In the genomic region with DNA sequence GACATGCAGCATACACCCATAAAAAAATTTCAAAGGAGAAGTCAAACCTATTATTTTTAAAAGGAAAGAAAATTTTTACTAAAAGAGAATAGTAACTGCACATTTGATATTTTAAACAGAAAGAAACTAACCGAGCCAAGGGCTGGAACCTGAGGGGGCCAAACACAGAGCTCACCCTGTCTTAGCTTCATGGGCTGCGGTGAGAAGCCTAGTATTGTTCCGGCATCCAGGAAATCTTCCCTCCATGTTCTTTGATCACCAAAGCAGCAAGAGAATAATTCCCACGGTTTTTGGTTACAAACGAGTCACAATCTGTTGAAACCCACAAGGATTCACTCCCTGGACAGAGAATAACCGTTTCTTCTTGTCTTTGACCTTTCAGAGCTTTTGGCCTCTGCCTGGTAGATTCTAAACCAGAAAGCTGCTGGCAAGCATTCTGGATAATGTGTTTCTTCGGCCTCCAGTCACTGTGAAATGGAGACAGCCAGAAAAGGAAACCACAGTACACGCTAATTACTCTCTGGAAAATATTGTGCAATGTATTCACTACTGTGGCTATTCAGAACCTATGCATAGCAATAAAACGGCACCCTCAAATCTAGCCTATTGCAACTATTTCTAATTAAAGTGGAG, we compare ENCODE assay signal across 17 mouse cellular contexts.
A peak's percentile ranks its signal among the peaks of the same experiment; 100 is the strongest.
DNase-seq lines count a peak whose midpoint lies in the region; ATAC-seq and TF ChIP-seq lines count a peak whose summit lies in the region.
"Had no signal": no experiment of that assay in that cellular context is flagged by ENCODE, and none has a peak within 500 bp of the region (broad histone marks: within the 10 kb centered on the region; RNA-seq: fewer than 3 reads in every experiment).

No protein-coding gene starts in this region.

- H3K4me2 ChIP-seq in lung, postnatal 0 days (replicated peaks; ENCODE audit: low read depth, low read length) = no peak overlapping the region
- H3K4me2 ChIP-seq in liver, postnatal 0 days (ENCODE audit: low read depth, low read length) = no peak overlapping the region
- H3K4me2 ChIP-seq: hindbrain, embryonic 15.5 days; midbrain, embryonic 13.5 days had no signal

- peak; percentile 1 for DNase-seq in adrenal gland, adult 2 months
- DNase-seq in adrenal gland, adult 18-20 months (ENCODE audit: low spot score in 2 of 2) = no peak
- DNase-seq in kidney, adult 2 months = peak; percentile 14
- no peak for DNase-seq in kidney, postnatal 25 days
- DNase-seq in lung, postnatal 0 days (ENCODE audit: low spot score) = peak; percentile 64
- no peak for DNase-seq in lung, adult 2 months
- DNase-seq in liver, postnatal 0 days = no peak
- DNase-seq: cerebellum, adult 8-10 months; embryo, embryonic 11 days; liver; right cerebral cortex, postnatal 14 days had no signal

- no peaks in the 10 kb centered on the region for H3K9me3 ChIP-seq in lung, postnatal 0 days (ENCODE audit: low read length)
- no peaks in the 10 kb centered on the region for H3K9me3 ChIP-seq in liver, postnatal 0 days (ENCODE audit: low read length)
- H3K9me3 ChIP-seq: hindbrain, embryonic 15.5 days; midbrain, embryonic 13.5 days had no signal

- TF ChIP-seq EP300 in lung, postnatal 0 days (IDR thresholded peaks at IDR 0.05) = no peak
- no peak for TF ChIP-seq EP300 in liver, postnatal 0 days (IDR thresholded peaks at IDR 0.05; ENCODE audit: low read depth)

- TF ChIP-seq POLR2A in kidney, adult 2 months (IDR thresholded peaks at IDR 0.05; ENCODE audit: low read depth, low read length) = no peak
- TF ChIP-seq POLR2A in lung, adult 2 months (IDR thresholded peaks at IDR 0.05; ENCODE audit: borderline replicate concordance, extremely low read depth, low read depth, low read length) = no peak
- no peak for TF ChIP-seq POLR2A in olfactory bulb, adult 2 months (IDR thresholded peaks at IDR 0.05; ENCODE audit: insufficient read depth, low read depth, low read length)

- H3K4me1 ChIP-seq in kidney, adult 2 months (ENCODE audit: control insufficient read depth, insufficient read depth, low read length) = peaks cover 3% of the 10 kb centered on the region; the same call in 1 of the 2 replicates
- no peaks in the 10 kb centered on the region for H3K4me1 ChIP-seq in lung, postnatal 0 days (ENCODE audit: insufficient read depth, low read depth, low read length)
- H3K4me1 ChIP-seq in lung, adult 2 months (ENCODE audit: control insufficient read depth, insufficient read depth, low read length) = no peaks in the 10 kb centered on the region
- H3K4me1 ChIP-seq in olfactory bulb, adult 2 months (ENCODE audit: control insufficient read depth, insufficient read depth, low read length) = no peaks in the 10 kb centered on the region
- H3K4me1 ChIP-seq in liver, postnatal 0 days (ENCODE audit: insufficient read depth) = no peaks in the 10 kb centered on the region
- H3K4me1 ChIP-seq: hindbrain, embryonic 15.5 days; midbrain, embryonic 13.5 days had no signal

- H3K4me3 ChIP-seq in kidney, adult 2 months (ENCODE audit: insufficient read depth, low read depth, low read length) = no peak overlapping the region
- H3K4me3 ChIP-seq in lung, postnatal 0 days (ENCODE audit: low read depth, low read length) = no peak overlapping the region
- no peak overlapping the region for H3K4me3 ChIP-seq in lung, adult 2 months (replicated peaks; ENCODE audit: extremely low read depth, low read depth, low read length)
- H3K4me3 ChIP-seq in olfactory bulb, adult 2 months (ENCODE audit: insufficient read depth, low read depth, low read length) = no peak overlapping the region
- no peak overlapping the region for H3K4me3 ChIP-seq in liver, postnatal 0 days (ENCODE audit: low read depth, low read length)
- H3K4me3 ChIP-seq: hindbrain, embryonic 15.5 days; midbrain, embryonic 13.5 days had no signal

- no peaks in the 10 kb centered on the region for H3K27me3 ChIP-seq in kidney, adult 2 months (replicated peaks; ENCODE audit: control insufficient read depth, insufficient read depth, low read length)
- no peaks in the 10 kb centered on the region for H3K27me3 ChIP-seq in lung, postnatal 0 days (replicated peaks; ENCODE audit: insufficient read depth, low read length)
- H3K27me3 ChIP-seq in liver, postnatal 0 days (ENCODE audit: insufficient read depth, low read length) = no peaks in the 10 kb centered on the region
- H3K27me3 ChIP-seq: CH12.LX; hindbrain, embryonic 15.5 days; midbrain, embryonic 13.5 days had no signal

- no peak overlapping the region for H3K9ac ChIP-seq in lung, postnatal 0 days (replicated peaks; ENCODE audit: low read depth)
- H3K9ac ChIP-seq in liver, postnatal 0 days (replicated peaks) = no peak overlapping the region
- H3K9ac ChIP-seq: hindbrain, embryonic 15.5 days; midbrain, embryonic 13.5 days had no signal

- no peaks in the 10 kb centered on the region for H3K36me3 ChIP-seq in kidney, adult 2 months (ENCODE audit: control insufficient read depth, insufficient read depth, low read length)
- H3K36me3 ChIP-seq in lung, postnatal 0 days (ENCODE audit: insufficient read depth, low read length) = no peaks in the 10 kb centered on the region
- H3K36me3 ChIP-seq in liver, postnatal 0 days (replicated peaks; ENCODE audit: insufficient read depth, low read length) = no peaks in the 10 kb centered on the region
- H3K36me3 ChIP-seq: hindbrain, embryonic 15.5 days; midbrain, embryonic 13.5 days had no signal

- TF ChIP-seq CTCF in kidney, adult 2 months (conservative IDR thresholded peaks at IDR 0.05; ENCODE audit: insufficient read depth, insufficient read length, low read depth, low read length) = no peak
- TF ChIP-seq CTCF in lung, postnatal 0 days (IDR thresholded peaks at IDR 0.05) = no peak
- TF ChIP-seq CTCF in lung, adult 2 months (IDR thresholded peaks at IDR 0.05; ENCODE audit: insufficient read depth, low read length) = no peak
- no peak for TF ChIP-seq CTCF in olfactory bulb, adult 2 months (IDR thresholded peaks at IDR 0.05; ENCODE audit: insufficient read depth, low read depth, low read length)
- TF ChIP-seq CTCF in liver, postnatal 0 days (IDR thresholded peaks at IDR 0.05; ENCODE audit: low read depth) = no peak

- 41% methylated on average over 9 of the region's 9 CpGs for WGBS in kidney, adult 2 months
- 64% methylated on average over 9 of the region's 9 CpGs for WGBS in lung, postnatal 0 days
- WGBS in lung, adult 2 months = 60% methylated on average over 9 of the region's 9 CpGs
- WGBS in olfactory bulb, adult 2 months = 22% methylated on average over 9 of the region's 9 CpGs
- WGBS in liver, postnatal 0 days (ENCODE audit: insufficient replicate concordance) = 65% methylated on average over 9 of the region's 9 CpGs

- no peak overlapping the region for H3K27ac ChIP-seq in kidney, adult 2 months (ENCODE audit: insufficient read depth, low read depth, low read length)
- no peak overlapping the region for H3K27ac ChIP-seq in lung, postnatal 0 days (ENCODE audit: low read length)
- peak overlapping the region; percentile 80; the same call in 1 of the 2 replicates for H3K27ac ChIP-seq in olfactory bulb, adult 2 months (ENCODE audit: insufficient read depth, low read depth, low read length)
- H3K27ac ChIP-seq in liver, postnatal 0 days (ENCODE audit: low read depth) = no peak overlapping the region
- H3K27ac ChIP-seq: hindbrain, embryonic 15.5 days; macrophage; midbrain, embryonic 13.5 days had no signal

- no peak; the same call in 1 of the 2 replicates for ATAC-seq in lung, postnatal 0 days
- no peak for ATAC-seq in liver, postnatal 0 days
- ATAC-seq: intestine, postnatal 0 days; midbrain, embryonic 13.5 days had no signal

Comparison
In these comparisons a context has a peak if more than half of its experiments do, and no peak if none do; other contexts are left out.
1. DNase-seq: peak in adrenal gland, adult 2 months (single experiment), kidney, adult 2 months (single experiment) and lung, postnatal 0 days (single experiment); none in adrenal gland, adult 18-20 months (0 of 2), kidney, postnatal 25 days (0 of 2), lung, adult 2 months (single experiment) and liver, postnatal 0 days (single experiment).